Mouse (Mus musculus): ENCODE measurements around the gene Rbbp6. TPM values are rescaled to one million over a fixed set of nuclear protein-coding genes. Genes with fewer than 3 reads are reported as not detected.

The Rbbp6 gene
- polyA plus RNA-seq (2015; fragmentation: Nextera tagmentation; extraction: Ambion mirVana) = 31.3 and 34.1 TPM in 2 replicates

DNA sequence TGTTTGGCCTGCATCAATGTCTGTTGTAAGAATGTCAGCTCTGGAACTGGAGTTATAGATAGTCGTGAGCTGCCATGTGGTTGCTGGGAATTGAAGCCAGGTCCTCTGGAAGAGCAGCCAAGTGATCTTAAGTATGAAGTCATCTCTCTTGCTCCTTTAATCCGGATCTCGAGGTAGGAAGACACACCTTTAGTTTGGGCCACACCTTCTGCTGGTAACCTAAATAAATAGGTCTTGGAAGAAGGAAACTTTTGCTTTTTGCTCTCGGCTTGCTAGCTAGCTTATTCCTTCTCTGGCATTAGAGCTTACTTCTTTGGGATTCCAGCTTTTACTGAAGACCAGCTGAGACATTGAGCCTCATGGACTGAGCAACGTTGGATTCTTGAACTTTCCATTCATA is at the start of gene Rbbp6:
TSS of gene Rbbp6 (plus strand) at position 301 of the 400 bp plus-strand sequence.
- H3K4me2 ChIP-seq (replicated peaks) = no peak within 1 kb of the TSS
- H3K36me3 ChIP-seq = no peaks in the 10 kb centered on the region
- no peak for ATAC-seq
- no peak within 1 kb of the TSS for H3K27ac ChIP-seq
- H3K4me1 ChIP-seq (replicated peaks) = peaks cover 7% of the 10 kb centered on the region; the same call in 1 of the 2 replicates
- 80% methylated on average over 5 of the region's 5 CpGs for WGBS
- H3K9me3 ChIP-seq = no peaks in the 10 kb centered on the region
- no peaks in the 10 kb centered on the region for H3K27me3 ChIP-seq
- H3K4me3 ChIP-seq (replicated peaks) = no peak within 1 kb of the TSS
- no peak within 1 kb of the TSS for H3K9ac ChIP-seq (replicated peaks)

DNA sequence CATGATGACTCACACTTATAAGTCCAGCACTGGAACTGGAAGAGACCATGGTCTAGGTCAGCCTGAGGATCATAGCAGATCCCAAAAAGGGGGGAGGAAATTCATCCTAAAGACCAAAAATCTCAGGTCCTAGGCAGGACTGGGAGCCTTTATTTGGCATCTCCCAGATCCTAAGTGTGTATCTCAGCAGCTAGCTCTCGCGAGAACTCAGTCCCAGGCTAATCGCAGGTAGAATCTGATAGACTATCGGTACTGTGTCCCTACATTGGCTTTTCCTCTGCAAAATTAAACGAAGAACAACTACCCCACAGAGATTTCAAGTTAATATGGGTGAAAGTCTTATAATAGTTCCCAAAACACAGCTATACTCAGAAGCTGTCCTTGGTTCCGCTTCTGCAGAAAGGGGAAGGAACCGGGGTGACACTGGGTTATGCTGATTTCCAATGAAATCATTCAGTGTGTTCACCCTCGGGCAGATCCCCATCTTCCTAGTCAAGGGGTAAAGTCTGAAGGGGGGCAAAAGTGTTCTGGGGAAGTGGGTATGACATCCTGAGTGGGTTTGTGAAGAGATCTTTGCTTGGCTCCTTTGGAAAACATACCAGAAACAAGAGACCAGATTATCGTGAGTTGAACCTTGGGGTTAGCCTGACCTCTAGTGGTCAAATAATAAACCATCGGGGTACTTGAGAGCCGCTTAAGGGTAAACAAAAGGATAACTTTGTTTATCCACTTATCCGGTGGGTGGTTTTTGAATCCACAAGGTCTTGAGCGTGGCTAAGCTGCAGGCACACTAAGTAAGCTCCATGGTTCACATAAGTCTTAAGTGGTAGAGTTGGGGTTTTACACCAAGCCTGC is 45.5 kb upstream of the Rbbp6 start:
- no peaks in the 10 kb centered on the region for H3K27me3 ChIP-seq
- H3K36me3 ChIP-seq = no peaks in the 10 kb centered on the region
- 45% methylated on average over 13 of the region's 13 CpGs for WGBS
- peaks cover 5% of the 10 kb centered on the region; the same call in 1 of the 2 replicates for H3K4me1 ChIP-seq (replicated peaks)
- no peak overlapping the region for H3K9ac ChIP-seq (replicated peaks)
- H3K4me2 ChIP-seq (replicated peaks) = peak overlapping the region; percentile 29; the same call in 1 of the 2 replicates
- ATAC-seq = peak; percentile 72
- H3K9me3 ChIP-seq = no peaks in the 10 kb centered on the region
- 0 out of 2 replicates have a peak overlapping the region, but pooled peaks have one; percentile 14 for H3K4me3 ChIP-seq (replicated peaks)
- no peak overlapping the region for H3K27ac ChIP-seq

DNA sequence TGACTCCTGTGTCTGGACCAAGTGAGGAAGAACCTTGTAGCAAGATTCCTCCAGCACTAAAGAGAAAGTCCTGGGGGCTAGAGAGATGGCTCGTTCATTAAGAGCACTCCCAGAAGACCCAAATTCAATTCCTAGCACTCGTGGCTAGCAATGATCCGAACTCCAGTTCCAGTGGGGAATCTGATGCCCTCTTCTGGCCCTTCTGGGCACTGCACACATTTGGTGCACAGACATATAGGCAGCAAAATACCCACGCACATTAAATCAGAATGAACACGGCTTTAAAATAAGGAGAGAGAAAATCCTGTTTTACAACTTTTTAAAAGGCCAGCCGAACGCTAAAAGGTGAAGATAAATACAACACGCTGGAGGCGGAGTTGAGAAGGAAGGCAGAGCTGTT is 43.9 kb upstream of the Rbbp6 start:
- H3K4me2 ChIP-seq (replicated peaks) = no peak overlapping the region
- ATAC-seq = no peak
- 85% methylated on average over 9 of the region's 9 CpGs for WGBS
- H3K9ac ChIP-seq (replicated peaks) = no peak overlapping the region
- no peak overlapping the region for H3K27ac ChIP-seq
- H3K4me3 ChIP-seq (replicated peaks) = no peak overlapping the region
- H3K36me3 ChIP-seq = no peaks in the 10 kb centered on the region
- H3K9me3 ChIP-seq = no peaks in the 10 kb centered on the region
- H3K4me1 ChIP-seq (replicated peaks) = peaks cover 5% of the 10 kb centered on the region; the same call in 1 of the 2 replicates
- no peaks in the 10 kb centered on the region for H3K27me3 ChIP-seq

DNA sequence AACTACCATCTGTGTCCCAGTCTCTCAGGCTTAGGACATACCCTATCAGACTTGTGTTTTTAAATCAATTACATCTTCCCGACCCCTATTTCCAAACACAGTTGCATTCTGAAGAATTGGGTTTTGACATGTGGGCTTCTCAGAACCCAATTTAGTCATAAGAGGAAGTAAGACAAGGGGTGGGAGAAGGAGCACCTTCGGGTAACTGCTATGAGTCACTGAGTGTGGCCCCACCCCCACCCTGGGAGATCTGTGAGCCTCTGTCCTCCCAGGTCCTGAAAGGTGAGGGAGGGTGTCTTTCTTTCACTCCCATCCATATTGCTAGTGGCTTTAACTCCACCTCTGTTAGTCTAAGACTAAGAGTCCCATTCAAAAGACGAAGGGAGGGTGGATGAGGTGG is 41.2 kb upstream of the Rbbp6 start:
- 74% methylated on average over 3 of the region's 3 CpGs for WGBS
- Histone ChIP-seq H3K9ac (replicated peaks) (no peak overlapping the region), H3K36me3 (no peaks in the 10 kb centered on the region), H3K27me3 (no peaks in the 10 kb centered on the region), H3K4me2 (replicated peaks) (no peak overlapping the region), H3K4me1 (replicated peaks) (peaks cover 5% of the 10 kb centered on the region; the same call in 1 of the 2 replicates), H3K9me3 (no peaks in the 10 kb centered on the region), H3K4me3 (replicated peaks) (no peak overlapping the region), H3K27ac (no peak overlapping the region)
- ATAC-seq = no peak

DNA sequence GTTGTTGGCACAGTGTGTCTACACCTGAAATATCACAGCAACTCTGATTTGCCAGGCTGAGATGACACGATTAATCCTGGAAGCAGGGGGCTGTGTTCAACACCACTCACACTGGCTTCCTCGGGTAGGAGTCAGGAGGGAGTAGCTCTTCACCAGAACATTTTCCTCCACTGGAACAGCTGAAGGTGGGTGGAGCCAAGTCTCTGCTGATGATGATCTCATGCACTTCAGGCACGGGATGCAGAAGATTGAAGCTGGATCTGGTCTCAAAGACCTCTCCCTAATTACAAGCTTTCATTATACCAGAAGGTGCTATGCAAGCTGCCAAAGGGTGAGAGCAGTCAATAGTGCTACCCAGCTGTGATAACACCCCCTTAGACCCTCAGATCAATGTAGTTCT is 35.0 kb upstream of the Rbbp6 start:
- Histone ChIP-seq H3K27me3 (no peaks in the 10 kb centered on the region), H3K9me3 (no peaks in the 10 kb centered on the region), H3K36me3 (no peaks in the 10 kb centered on the region), H3K4me3 (replicated peaks) (no peak overlapping the region), H3K4me1 (replicated peaks) (no peaks in the 10 kb centered on the region), H3K9ac (replicated peaks) (no peak overlapping the region), H3K4me2 (replicated peaks) (no peak overlapping the region), H3K27ac (no peak overlapping the region)
- ATAC-seq = no peak
- 52% methylated on average over 3 of the region's 3 CpGs for WGBS

DNA sequence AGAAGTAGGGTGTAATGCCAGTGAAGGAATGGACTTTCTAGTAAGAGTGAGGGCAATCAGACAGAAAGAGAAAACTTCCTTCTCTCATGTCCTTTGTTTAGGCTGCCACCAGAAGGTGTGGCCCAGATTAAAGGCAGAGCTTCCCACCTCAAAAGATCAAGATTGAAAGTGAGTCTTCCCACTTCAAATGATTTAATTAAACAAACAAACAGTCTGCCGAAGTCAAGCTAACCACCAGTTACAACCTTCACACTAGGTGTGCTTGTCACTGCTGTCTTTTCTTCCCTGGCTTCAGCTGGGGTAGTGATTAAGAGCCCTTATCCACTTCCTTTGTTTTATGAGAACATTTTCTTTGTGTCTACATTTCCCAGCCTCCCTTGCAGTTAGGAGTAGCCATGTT is 33.3 kb upstream of the Rbbp6 start:
- Histone ChIP-seq H3K9me3 (no peaks in the 10 kb centered on the region), H3K4me3 (replicated peaks) (no peak overlapping the region), H3K27ac (no peak overlapping the region), H3K36me3 (no peaks in the 10 kb centered on the region), H3K4me1 (replicated peaks) (no peaks in the 10 kb centered on the region), H3K9ac (replicated peaks) (no peak overlapping the region), H3K27me3 (no peaks in the 10 kb centered on the region), H3K4me2 (replicated peaks) (no peak overlapping the region)
- no peak for ATAC-seq
- WGBS = 54% methylated on average over 1 of the region's 1 CpGs

DNA sequence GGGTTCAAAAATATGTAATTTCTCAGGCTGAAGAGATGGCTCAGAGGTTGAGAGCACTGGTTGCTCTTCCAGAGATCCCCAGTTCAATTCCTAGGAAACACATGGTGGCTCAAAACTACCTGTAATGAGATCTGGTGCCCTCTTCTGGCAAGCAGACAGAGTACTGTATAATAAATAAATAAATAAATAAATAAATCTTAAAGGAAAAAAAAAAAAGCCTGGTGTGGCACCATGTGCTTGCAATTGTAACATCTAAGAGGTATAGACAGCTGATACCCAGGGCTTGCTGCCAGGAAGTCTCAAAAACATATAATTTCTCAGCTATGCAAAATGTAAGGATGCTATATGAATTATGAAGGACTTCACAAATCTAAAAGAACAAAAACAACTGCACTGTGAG is 28.9 kb upstream of the Rbbp6 start:
- ATAC-seq = no peak
- Histone ChIP-seq H3K9ac (replicated peaks) (no peak overlapping the region), H3K4me1 (replicated peaks) (peaks cover 12% of the 10 kb centered on the region), H3K36me3 (no peaks in the 10 kb centered on the region), H3K27ac (no peak overlapping the region), H3K9me3 (no peaks in the 10 kb centered on the region), H3K27me3 (no peaks in the 10 kb centered on the region), H3K4me3 (replicated peaks) (no peak overlapping the region), H3K4me2 (replicated peaks) (no peak overlapping the region)

DNA sequence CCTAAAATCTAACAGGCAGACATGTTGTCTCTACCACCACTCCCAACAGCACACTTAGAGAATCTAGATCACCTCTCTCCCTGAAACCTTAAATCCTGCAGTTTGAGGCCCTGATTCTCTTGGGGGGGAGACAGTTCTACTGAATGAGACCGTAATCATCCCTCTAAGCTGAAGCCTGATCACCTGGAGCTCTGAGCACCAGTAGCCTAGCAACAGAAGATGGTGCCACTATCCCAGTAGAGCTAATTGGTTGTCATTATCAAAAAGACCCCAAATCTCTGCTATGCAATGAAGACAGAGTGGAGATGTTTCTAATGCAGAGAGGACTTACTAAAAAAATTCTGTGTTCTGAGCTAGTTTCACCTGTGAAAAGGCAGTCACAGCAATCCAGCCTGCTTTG is 27.3 kb upstream of the Rbbp6 start:
- H3K9ac ChIP-seq (replicated peaks) = no peak overlapping the region
- H3K36me3 ChIP-seq = no peaks in the 10 kb centered on the region
- no peak overlapping the region for H3K4me2 ChIP-seq (replicated peaks)
- H3K27me3 ChIP-seq = no peaks in the 10 kb centered on the region
- no peak overlapping the region for H3K4me3 ChIP-seq (replicated peaks)
- H3K4me1 ChIP-seq (replicated peaks) = peaks cover 12% of the 10 kb centered on the region
- H3K27ac ChIP-seq = no peak overlapping the region
- no peaks in the 10 kb centered on the region for H3K9me3 ChIP-seq
- ATAC-seq = no peak
- WGBS = 34% methylated on average over 1 of the region's 1 CpGs

DNA sequence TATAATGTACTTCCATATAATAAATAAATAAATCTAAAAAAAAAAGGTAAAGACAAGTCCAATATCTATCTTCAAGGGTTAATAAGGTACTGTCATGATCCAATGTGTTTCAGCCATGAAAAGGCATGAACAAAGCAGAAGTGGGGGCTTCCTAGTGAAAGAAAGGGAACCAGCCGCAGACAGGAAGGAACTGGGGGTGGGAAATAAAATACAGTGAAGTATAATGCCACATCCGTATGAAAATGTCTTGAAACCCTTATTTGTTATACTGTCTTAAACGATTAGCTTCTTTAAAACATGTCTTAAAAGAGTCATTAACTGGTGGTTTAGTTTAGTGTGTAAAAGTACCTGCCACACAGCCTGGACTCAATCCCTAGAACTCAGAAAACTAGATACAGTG is 26.3 kb upstream of the Rbbp6 start:
- H3K36me3 ChIP-seq = no peaks in the 10 kb centered on the region
- H3K9me3 ChIP-seq = no peaks in the 10 kb centered on the region
- ATAC-seq = no peak
- H3K4me3 ChIP-seq (replicated peaks) = no peak overlapping the region
- WGBS = 88% methylated on average over 3 of the region's 3 CpGs
- no peak overlapping the region for H3K27ac ChIP-seq
- H3K4me1 ChIP-seq (replicated peaks) = peaks cover 12% of the 10 kb centered on the region
- H3K9ac ChIP-seq (replicated peaks) = no peak overlapping the region
- H3K27me3 ChIP-seq = no peaks in the 10 kb centered on the region
- H3K4me2 ChIP-seq (replicated peaks) = no peak overlapping the region

DNA sequence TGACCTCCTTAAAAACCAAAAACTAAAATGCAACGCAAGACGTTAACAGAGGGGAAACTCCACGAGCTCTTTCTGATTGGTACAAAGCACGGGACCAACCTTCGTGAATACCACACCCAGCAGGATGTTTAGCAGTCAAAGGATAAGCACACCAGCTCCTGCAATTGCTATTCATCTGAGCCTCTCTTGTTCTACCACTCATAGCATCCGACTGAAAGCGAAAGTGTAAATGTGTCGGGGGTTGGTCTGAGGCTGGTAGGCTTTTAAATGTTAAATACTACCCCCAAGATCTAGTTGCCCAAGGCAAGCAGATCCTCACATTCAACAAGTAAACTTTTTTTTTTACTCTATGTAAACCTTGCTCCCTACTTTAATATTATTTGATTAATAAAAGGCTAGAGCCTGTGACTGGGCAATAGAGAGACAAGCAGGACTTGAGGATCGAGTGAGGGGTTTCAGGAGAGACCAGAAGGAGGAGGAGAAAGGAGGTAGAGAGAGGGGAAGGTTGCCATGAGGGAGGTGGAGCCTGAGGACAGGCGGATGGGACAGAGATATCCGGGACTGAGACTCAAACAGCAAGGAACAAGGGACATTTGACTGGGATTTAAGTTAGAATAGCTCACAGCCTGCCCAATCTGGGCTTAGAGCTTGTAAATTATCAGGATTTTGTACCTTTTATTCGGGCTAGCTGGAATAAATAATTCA is 25.0 kb upstream of the Rbbp6 start:
- no peak overlapping the region for H3K9ac ChIP-seq (replicated peaks)
- no peaks in the 10 kb centered on the region for H3K9me3 ChIP-seq
- H3K4me3 ChIP-seq (replicated peaks) = no peak overlapping the region
- H3K27me3 ChIP-seq = no peaks in the 10 kb centered on the region
- 14% methylated on average over 12 of the region's 12 CpGs for WGBS
- peaks cover 12% of the 10 kb centered on the region for H3K4me1 ChIP-seq (replicated peaks)
- no peak for ATAC-seq
- peak overlapping the region; percentile 28 for H3K4me2 ChIP-seq (replicated peaks)
- H3K36me3 ChIP-seq = no peaks in the 10 kb centered on the region
- no peak overlapping the region for H3K27ac ChIP-seq

DNA sequence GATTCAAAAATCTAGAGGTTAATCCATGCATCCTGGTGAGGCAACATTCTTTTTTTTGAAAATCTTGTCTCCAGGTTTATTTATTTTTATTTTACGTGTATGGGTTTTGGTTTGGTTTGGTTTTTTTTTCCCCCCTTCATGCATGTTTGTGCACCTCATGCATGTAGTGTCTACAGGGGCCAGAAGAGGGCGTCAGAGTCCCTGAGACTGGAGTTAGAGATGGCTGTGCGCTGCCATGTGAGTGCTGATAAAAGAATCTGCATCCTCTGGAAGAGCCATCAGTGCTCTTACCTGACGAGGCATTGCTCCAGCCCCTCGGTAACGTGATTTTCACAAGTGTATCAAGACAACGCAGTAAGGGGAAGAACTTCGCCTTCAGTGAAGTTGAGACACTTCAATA is 23.4 kb upstream of the Rbbp6 start:
- Histone ChIP-seq H3K9me3 (no peaks in the 10 kb centered on the region), H3K27me3 (no peaks in the 10 kb centered on the region), H3K4me3 (replicated peaks) (no peak overlapping the region), H3K9ac (replicated peaks) (no peak overlapping the region), H3K4me1 (replicated peaks) (peaks cover 12% of the 10 kb centered on the region), H3K4me2 (replicated peaks) (no peak overlapping the region), H3K36me3 (no peaks in the 10 kb centered on the region), H3K27ac (no peak overlapping the region)
- WGBS = 91% methylated on average over 8 of the region's 8 CpGs
- ATAC-seq = no peak

DNA sequence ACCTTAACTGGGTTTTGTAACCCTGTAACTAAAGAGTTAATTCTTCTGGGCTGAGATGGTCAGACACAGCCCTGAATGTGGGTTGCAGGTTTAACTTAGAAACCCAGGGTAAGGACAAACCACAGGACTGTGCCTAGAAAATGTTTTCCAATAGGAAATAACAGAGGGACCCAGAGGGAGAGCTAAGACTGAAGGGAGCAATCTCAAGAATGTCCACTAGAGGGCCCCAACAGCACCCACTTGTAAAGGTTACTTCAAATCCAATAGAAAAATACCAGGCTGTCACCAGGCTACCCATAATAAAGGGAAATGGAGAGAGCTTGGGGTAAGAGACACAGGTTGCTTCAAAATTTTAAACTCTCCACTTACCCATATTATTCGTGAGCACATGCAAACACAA is 20.3 kb upstream of the Rbbp6 start:
- Histone ChIP-seq H3K4me3 (replicated peaks) (no peak overlapping the region), H3K36me3 (no peaks in the 10 kb centered on the region), H3K9ac (replicated peaks) (no peak overlapping the region), H3K4me1 (replicated peaks) (peaks cover 6% of the 10 kb centered on the region; the same call in 1 of the 2 replicates), H3K9me3 (no peaks in the 10 kb centered on the region), H3K27ac (no peak overlapping the region), H3K27me3 (no peaks in the 10 kb centered on the region), H3K4me2 (replicated peaks) (no peak overlapping the region)
- WGBS = 6% methylated on average over 1 of the region's 1 CpGs
- peak; percentile 66; the same call in 1 of the 2 replicates for ATAC-seq

All from midbrain, embryonic 13.5 days (tissue).